Mouse (Mus musculus) brain, embryonic 14.5 days (tissue): Measurements from ENCODE around the gene Grk6.

Experiments used
- CTCF ChIP-seq: fragments of 200-500 bp; IDR thresholded peaks from 2 replicates; pipeline ENCODE4 v1.5.1; 2012; ENCODE audit warnings: inconsistent platforms, mild to moderate bottlenecking, moderate library complexity, borderline replicate concordance; ENCODE audit not compliant: insufficient read depth, insufficient read length; ENCODE audit errors: extremely low read depth
- POLR2A ChIP-seq: fragments of 200-500 bp; IDR thresholded peaks from 2 replicates; pipeline ENCODE4 v1.6.1; 2012; ENCODE audit warnings: mild to moderate bottlenecking, inconsistent platforms, borderline replicate concordance; ENCODE audit not compliant: poor library complexity, insufficient read depth, insufficient read length, severe bottlenecking; ENCODE audit errors: extremely low read depth

- no peak for TF ChIP-seq POLR2A
- no peak for TF ChIP-seq CTCF
These were observed 32.6 kb downstream of the Grk6 start for GRCm38 (mm10) chr13:55477492-55477891.
